Mouse (Mus musculus): Measurements from ENCODE around the gene Lamtor3.

GRCm38 (mm10) chr3:137918172-137918931, at the start of gene Lamtor3:
- TF ChIP-seq CTCF (conservative IDR thresholded peaks at IDR 0.05; ENCODE audit: insufficient read depth, insufficient read length, low read depth, low read length) (no peak), POLR2A (IDR thresholded peaks at IDR 0.05; ENCODE audit: low read depth, low read length) (peak; percentile 23)

Data from kidney, adult 2 months (tissue).